Mouse (Mus musculus) spleen, postnatal 36 days (tissue): ENCODE results near the gene Cdc25b.

ENCODE experiments used
- DNase-seq, 2 experiments: peaks; one replicate each; pipeline ENCODE4 v3.0.0; 2022; ENCODE audit warnings: low spot score in 2 of 2, mixed read lengths in 1 of 2

Gene Cdc25b

GRCm38 (mm10) chr2:131190344-131191004 is 3.7 kb downstream of the Cdc25b start:
- DNase-seq = peak; percentile 78 to 80

- peak in 1 of 2 experiments; percentile 38 for DNase-seq
These were observed 4.2 kb downstream of the Cdc25b start for GRCm38 (mm10) chr2:131191005-131191390.

GRCm38 (mm10) chr2:131196606-131197316 is 10.0 kb downstream of the Cdc25b start:
- DNase-seq = no peak

GRCm38 (mm10) chr2:131200710-131201109 is 14.0 kb downstream of the Cdc25b start:
- no peak for DNase-seq

- DNase-seq = no peak
These were observed 14.5 kb downstream of the Cdc25b start for GRCm38 (mm10) chr2:131201262-131201661.

GRCm38 (mm10) chr2:131203816-131204409 is 17.2 kb downstream of the Cdc25b start:
- DNase-seq = no peak

GRCm38 (mm10) chr2:131204410-131204981 is 17.7 kb downstream of the Cdc25b start:
- DNase-seq = peak; percentile 55 to 68

- DNase-seq = peak; percentile 44 to 65
These were observed 18.9 kb downstream of the Cdc25b start for GRCm38 (mm10) chr2:131205521-131206182.

GRCm38 (mm10) chr2:131206778-131207177 is 20.0 kb downstream of the Cdc25b start, which contains the start of gene Ap5s1:
Gene Ap5s1, plus strand, starts transcription at chr2:131207078.
- no peak for DNase-seq

- no peak for DNase-seq
These were observed 21.6 kb downstream of the Cdc25b start for GRCm38 (mm10) chr2:131208356-131208755.

GRCm38 (mm10) chr2:131209125-131209795 is 22.5 kb downstream of the Cdc25b start:
- peak; percentile 48 to 63 for DNase-seq

GRCm38 (mm10) chr2:131209969-131210792 is 23.4 kb downstream of the Cdc25b start:
- peak; percentile 95 for DNase-seq

- DNase-seq = no peak
These were observed 24.4 kb downstream of the Cdc25b start for GRCm38 (mm10) chr2:131211026-131211615.

- peak; percentile 24 to 55 for DNase-seq
These were observed 27.0 kb downstream of the Cdc25b start for GRCm38 (mm10) chr2:131213773-131214172.

- no peak for DNase-seq
These were observed 29.5 kb downstream of the Cdc25b start for GRCm38 (mm10) chr2:131215941-131216858.

GRCm38 (mm10) chr2:131220030-131220429 is 33.3 kb downstream of the Cdc25b start:
- no peak for DNase-seq

GRCm38 (mm10) chr2:131221853-131222515 is 35.2 kb downstream of the Cdc25b start:
- DNase-seq = no peak

- DNase-seq = peak; percentile 26 to 36
These were observed 35.8 kb downstream of the Cdc25b start for GRCm38 (mm10) chr2:131222562-131222961.
